Mouse (Mus musculus): ENCODE measurements around the gene Rnf212b.

Gene Rnf212b

GRCm38 (mm10) chr14:54870861-54871260 lies 56.9 kb downstream of the Rnf212b start, which contains the start of gene Homez:
Gene Homez, minus strand, starts transcription at chr14:54870961.
- no peak for DNase-seq (ENCODE audit: low read depth, low spot score)

GRCm38 (mm10) chr14:54874165-54874564 lies 60.2 kb downstream of the Rnf212b start:
- DNase-seq (ENCODE audit: low read depth, low spot score): no peak

- peak; percentile 23 for DNase-seq (ENCODE audit: low read depth, low spot score)
These were observed 62.0 kb downstream of the Rnf212b start for GRCm38 (mm10) chr14:54875844-54876538.

GRCm38 (mm10) chr14:54876539-54877047 lies 62.7 kb downstream of the Rnf212b start:
- peak; percentile 84 for DNase-seq (ENCODE audit: low read depth, low spot score)

- DNase-seq (ENCODE audit: low read depth, low spot score): peak; percentile 43
These were observed 63.2 kb downstream of the Rnf212b start, which contains the start of gene Ppp1r3e for GRCm38 (mm10) chr14:54877048-54877715. Gene Ppp1r3e, minus strand, starts transcription at chr14:54877550.

- DNase-seq (ENCODE audit: low read depth, low spot score): peak; percentile 77
These were observed 69.4 kb downstream of the Rnf212b start, which contains the start of the genes Bcl2l2 and Gm20521 for GRCm38 (mm10) chr14:54883154-54884021. Gene Bcl2l2, plus strand, starts transcription at chr14:54883377. Gene Gm20521, plus strand, starts transcription at chr14:54883441.

- DNase-seq (ENCODE audit: low read depth, low spot score): no peak
These were observed 70.2 kb downstream of the Rnf212b start for GRCm38 (mm10) chr14:54884022-54884712.

GRCm38 (mm10) chr14:54885309-54885708 lies 71.4 kb downstream of the Rnf212b start:
- no peak for DNase-seq (ENCODE audit: low read depth, low spot score)

GRCm38 (mm10) chr14:54892200-54892599 lies 78.3 kb downstream of the Rnf212b start, which contains the start of gene Pabpn1:
Gene Pabpn1, plus strand, starts transcription at chr14:54892500.
- DNase-seq (ENCODE audit: low read depth, low spot score): no peak

- peak; percentile 97 for DNase-seq (ENCODE audit: low read depth, low spot score)
These were observed 79.8 kb downstream of the Rnf212b start for GRCm38 (mm10) chr14:54893651-54894181.

- peak; percentile 22 for DNase-seq (ENCODE audit: low read depth, low spot score)
These were observed 80.6 kb downstream of the Rnf212b start for GRCm38 (mm10) chr14:54894296-54895151.

GRCm38 (mm10) chr14:54897445-54897844 lies 83.5 kb downstream of the Rnf212b start:
- DNase-seq (ENCODE audit: low read depth, low spot score): no peak

GRCm38 (mm10) chr14:54900383-54900782 lies 86.4 kb downstream of the Rnf212b start:
- peak; percentile 69 for DNase-seq (ENCODE audit: low read depth, low spot score)

GRCm38 (mm10) chr14:54903641-54904040 lies 89.7 kb downstream of the Rnf212b start:
- DNase-seq (ENCODE audit: low read depth, low spot score): no peak
